Mouse (Mus musculus): Measurements from ENCODE around the gene Btbd8. TPM values are rescaled to one million over a fixed set of nuclear protein-coding genes. Genes with fewer than 3 reads are reported as not detected.
A peak's percentile ranks its signal among the peaks of the same experiment; 100 is the strongest.

Gene Btbd8
- polyA plus RNA-seq, 1 experiment from 2014 or later = 2.9 TPM

DNA sequence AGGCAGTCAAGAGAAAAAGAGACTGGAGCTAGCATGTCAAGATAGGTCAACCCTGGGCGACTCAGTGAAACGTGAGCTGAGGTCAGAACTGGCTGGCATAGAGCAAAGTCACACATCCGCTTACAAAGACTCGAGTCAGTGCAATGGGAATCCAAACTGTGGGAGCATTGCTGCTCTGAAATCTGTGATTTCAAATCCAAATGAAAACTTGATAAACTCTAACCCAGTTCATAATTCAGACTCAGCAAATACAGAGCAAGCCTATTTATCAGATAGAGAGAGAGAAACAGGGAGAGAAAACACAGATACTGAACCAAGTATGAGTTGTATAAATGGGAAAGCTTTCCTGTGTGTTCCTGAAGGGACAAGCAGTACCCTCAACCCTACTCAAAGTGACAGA is 69.5 kb downstream of the Btbd8 start, which contains the start of gene Gm42669:
Gene Gm42669 (plus strand): TSS at position 301 of the 400 bp plus-strand sequence.
- Histone ChIP-seq H3K36me3 (ENCODE audit: insufficient read depth, low read length) (no peaks in the 10 kb centered on the region), H3K4me2 (ENCODE audit: low read length) (no peak within 1 kb of the TSS), H3K9me3 (replicated peaks; ENCODE audit: low read length) (no peaks in the 10 kb centered on the region), H3K4me1 (replicated peaks; ENCODE audit: insufficient read depth, low read length) (no peaks in the 10 kb centered on the region), H3K27me3 (ENCODE audit: insufficient read depth, low read length) (no peaks in the 10 kb centered on the region), H3K4me3 (replicated peaks; ENCODE audit: low read depth, low read length) (no peak within 1 kb of the TSS), H3K9ac (ENCODE audit: low read depth, low read length) (no peak within 1 kb of the TSS), H3K27ac (no peak within 1 kb of the TSS)
- no peak for ATAC-seq (replicated peaks; ENCODE audit: low FRiP score, low read depth)
- 54% methylated on average over 4 of the region's 4 CpGs for WGBS
- no peak for TF ChIP-seq CTCF (IDR thresholded peaks at IDR 0.05; ENCODE audit: low read depth)
- DNase-seq (ENCODE audit: low spot score) = no peak

DNA sequence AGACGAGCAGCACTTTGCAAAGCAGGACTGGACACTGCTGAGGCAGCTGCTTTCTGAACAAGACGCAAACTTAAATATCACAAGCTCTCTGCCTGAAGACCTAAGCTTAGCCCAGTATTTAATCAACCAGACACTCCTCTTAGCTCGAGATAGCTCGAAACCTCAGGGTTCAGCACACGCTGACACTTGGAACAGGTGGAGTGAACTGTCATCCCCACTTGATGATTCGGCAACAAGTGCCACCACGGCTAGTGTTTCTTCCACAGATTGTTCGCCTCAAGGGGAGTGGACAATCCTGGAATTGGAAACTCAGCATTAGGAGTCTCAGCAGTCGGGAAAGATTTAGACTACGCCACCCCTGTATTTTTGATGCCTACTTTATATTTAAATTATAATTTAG is 72.7 kb downstream of the Btbd8 start:
- Histone ChIP-seq H3K9ac (ENCODE audit: low read depth, low read length) (no peak overlapping the region), H3K36me3 (ENCODE audit: insufficient read depth, low read length) (no peaks in the 10 kb centered on the region), H3K4me3 (replicated peaks; ENCODE audit: low read depth, low read length) (no peak overlapping the region), H3K27ac (no peak overlapping the region), H3K9me3 (replicated peaks; ENCODE audit: low read length) (no peaks in the 10 kb centered on the region), H3K4me1 (replicated peaks; ENCODE audit: insufficient read depth, low read length) (no peaks in the 10 kb centered on the region), H3K4me2 (ENCODE audit: low read length) (no peak overlapping the region), H3K27me3 (ENCODE audit: insufficient read depth, low read length) (no peaks in the 10 kb centered on the region)
- TF ChIP-seq CTCF (IDR thresholded peaks at IDR 0.05; ENCODE audit: low read depth) = no peak
- no peak for DNase-seq (ENCODE audit: low spot score)
- WGBS = 85% methylated on average over 10 of the region's 10 CpGs
- ATAC-seq (replicated peaks; ENCODE audit: low FRiP score, low read depth) = no peak

- no peak overlapping the region for H3K4me3 ChIP-seq (replicated peaks; ENCODE audit: low read depth, low read length)
- no peak for TF ChIP-seq CTCF (IDR thresholded peaks at IDR 0.05; ENCODE audit: low read depth)
- H3K4me2 ChIP-seq (ENCODE audit: low read length) = no peak overlapping the region
- DNase-seq (ENCODE audit: low spot score) = no peak
- no peaks in the 10 kb centered on the region for H3K9me3 ChIP-seq (replicated peaks; ENCODE audit: low read length)
- no peak overlapping the region for H3K27ac ChIP-seq
- no peaks in the 10 kb centered on the region for H3K27me3 ChIP-seq (ENCODE audit: insufficient read depth, low read length)
- H3K36me3 ChIP-seq (ENCODE audit: insufficient read depth, low read length) = no peaks in the 10 kb centered on the region
- 58% methylated on average over 2 of the region's 2 CpGs for WGBS
- no peak for ATAC-seq (replicated peaks; ENCODE audit: low FRiP score, low read depth)
- H3K9ac ChIP-seq (ENCODE audit: low read depth, low read length) = no peak overlapping the region
- no peaks in the 10 kb centered on the region for H3K4me1 ChIP-seq (replicated peaks; ENCODE audit: insufficient read depth, low read length)
These were observed 73.5 kb downstream of the Btbd8 start for GRCm38 (mm10) chr5:107511326-107511725.

DNA sequence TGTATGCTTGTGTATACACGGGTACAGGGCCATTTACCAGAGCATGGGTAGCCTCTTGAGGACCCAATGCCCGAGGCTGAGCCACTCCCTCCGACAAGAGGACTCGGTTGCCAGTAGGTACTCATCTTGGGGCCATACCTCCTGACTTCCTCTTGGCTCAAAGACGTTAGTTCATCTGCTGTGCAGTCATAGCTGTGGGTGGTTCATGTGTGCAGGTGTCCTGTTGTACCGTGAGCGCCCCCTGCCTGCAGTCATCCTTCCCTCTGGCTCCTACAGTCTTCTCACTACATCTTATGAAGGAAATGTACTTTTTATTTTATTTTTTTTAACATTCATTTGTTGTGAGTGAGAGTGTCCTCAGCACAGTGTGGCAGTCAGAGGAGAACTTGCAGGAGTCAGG is 75.8 kb downstream of the Btbd8 start:
- H3K9ac ChIP-seq (ENCODE audit: low read depth, low read length) = no peak overlapping the region
- H3K4me1 ChIP-seq (replicated peaks; ENCODE audit: insufficient read depth, low read length) = no peaks in the 10 kb centered on the region
- H3K27me3 ChIP-seq (ENCODE audit: insufficient read depth, low read length) = no peaks in the 10 kb centered on the region
- no peak overlapping the region for H3K27ac ChIP-seq
- DNase-seq (ENCODE audit: low spot score) = peak; percentile 71
- no peak overlapping the region for H3K4me2 ChIP-seq (ENCODE audit: low read length)
- no peak overlapping the region for H3K4me3 ChIP-seq (replicated peaks; ENCODE audit: low read depth, low read length)
- H3K9me3 ChIP-seq (replicated peaks; ENCODE audit: low read length) = no peaks in the 10 kb centered on the region
- WGBS = 53% methylated on average over 7 of the region's 7 CpGs
- ATAC-seq (replicated peaks; ENCODE audit: low FRiP score, low read depth) = 0 out of 2 replicates have a peak, but pooled peaks have one; percentile 25
- TF ChIP-seq CTCF (IDR thresholded peaks at IDR 0.05; ENCODE audit: low read depth) = peak; percentile 77
- no peaks in the 10 kb centered on the region for H3K36me3 ChIP-seq (ENCODE audit: insufficient read depth, low read length)

GRCm38 (mm10) chr5:107515453-107515852 is 77.7 kb downstream of the Btbd8 start:
- ATAC-seq (replicated peaks; ENCODE audit: low FRiP score, low read depth) (no peak), DNase-seq (ENCODE audit: low spot score) (no peak)
- no peak for TF ChIP-seq CTCF (IDR thresholded peaks at IDR 0.05; ENCODE audit: low read depth)
- H3K4me3 ChIP-seq (replicated peaks; ENCODE audit: low read depth, low read length) = no peak overlapping the region
- no peaks in the 10 kb centered on the region for H3K4me1 ChIP-seq (replicated peaks; ENCODE audit: insufficient read depth, low read length)
- no peak overlapping the region for H3K4me2 ChIP-seq (ENCODE audit: low read length)
- no peaks in the 10 kb centered on the region for H3K9me3 ChIP-seq (replicated peaks; ENCODE audit: low read length)
- no peaks in the 10 kb centered on the region for H3K27me3 ChIP-seq (ENCODE audit: insufficient read depth, low read length)
- H3K9ac ChIP-seq (ENCODE audit: low read depth, low read length) = no peak overlapping the region
- no peaks in the 10 kb centered on the region for H3K36me3 ChIP-seq (ENCODE audit: insufficient read depth, low read length)
- 95% methylated on average over 3 of the region's 3 CpGs for WGBS
- H3K27ac ChIP-seq = no peak overlapping the region

GRCm38 (mm10) chr5:107516087-107516486 is 78.3 kb downstream of the Btbd8 start:
- Histone ChIP-seq H3K9me3 (replicated peaks; ENCODE audit: low read length) (no peaks in the 10 kb centered on the region), H3K4me1 (replicated peaks; ENCODE audit: insufficient read depth, low read length) (no peaks in the 10 kb centered on the region), H3K27ac (no peak overlapping the region), H3K9ac (ENCODE audit: low read depth, low read length) (no peak overlapping the region), H3K27me3 (ENCODE audit: insufficient read depth, low read length) (no peaks in the 10 kb centered on the region), H3K4me2 (ENCODE audit: low read length) (no peak overlapping the region), H3K4me3 (replicated peaks; ENCODE audit: low read depth, low read length) (no peak overlapping the region), H3K36me3 (ENCODE audit: insufficient read depth, low read length) (no peaks in the 10 kb centered on the region)
- 92% methylated on average over 1 of the region's 1 CpGs for WGBS
- DNase-seq (ENCODE audit: low spot score) = no peak
- no peak for ATAC-seq (replicated peaks; ENCODE audit: low FRiP score, low read depth)
- no peak for TF ChIP-seq CTCF (IDR thresholded peaks at IDR 0.05; ENCODE audit: low read depth)

- TF ChIP-seq CTCF (IDR thresholded peaks at IDR 0.05; ENCODE audit: low read depth) = no peak
- Histone ChIP-seq H3K27ac (no peak overlapping the region), H3K9ac (ENCODE audit: low read depth, low read length) (no peak overlapping the region), H3K4me1 (replicated peaks; ENCODE audit: insufficient read depth, low read length) (no peaks in the 10 kb centered on the region), H3K4me3 (replicated peaks; ENCODE audit: low read depth, low read length) (no peak overlapping the region), H3K9me3 (replicated peaks; ENCODE audit: low read length) (no peaks in the 10 kb centered on the region), H3K36me3 (ENCODE audit: insufficient read depth, low read length) (no peaks in the 10 kb centered on the region), H3K4me2 (ENCODE audit: low read length) (no peak overlapping the region), H3K27me3 (ENCODE audit: insufficient read depth, low read length) (no peaks in the 10 kb centered on the region)
- WGBS = 88% methylated on average over 4 of the region's 4 CpGs
- ATAC-seq (replicated peaks; ENCODE audit: low FRiP score, low read depth) (no peak), DNase-seq (ENCODE audit: low spot score) (no peak)
These were observed 80.8 kb downstream of the Btbd8 start for GRCm38 (mm10) chr5:107518602-107519001.
